Mouse (Mus musculus) erythroblast, embryonic 14.5 days (primary cell): ENCODE data around the gene Cdk14.

Experiments used
- GATA1 ChIP-seq: IDR thresholded peaks from 2 replicates; pipeline ENCODE4 v1.6.1; 2012; ENCODE audit warnings: low read length, inconsistent platforms, mixed read lengths
- TAL1 ChIP-seq: IDR thresholded peaks from 3 replicates; pipeline ENCODE4 v1.6.1; 2012; ENCODE audit warnings: low read length, inconsistent platforms, mixed read lengths

GRCm38 (mm10) chr5:4758331-4759080, 661.6 kb downstream of the Cdk14 start:
- TF ChIP-seq GATA1: no peak
- TF ChIP-seq TAL1: no peak
